Mouse (Mus musculus): ENCODE data around the gene Trim6.
"Not testable (repeated sequence)": the region's sequence is repeated elsewhere in the genome, so short reads cannot be mapped to it uniquely, and the experiment has no call there.

The Trim6 gene

DNA sequence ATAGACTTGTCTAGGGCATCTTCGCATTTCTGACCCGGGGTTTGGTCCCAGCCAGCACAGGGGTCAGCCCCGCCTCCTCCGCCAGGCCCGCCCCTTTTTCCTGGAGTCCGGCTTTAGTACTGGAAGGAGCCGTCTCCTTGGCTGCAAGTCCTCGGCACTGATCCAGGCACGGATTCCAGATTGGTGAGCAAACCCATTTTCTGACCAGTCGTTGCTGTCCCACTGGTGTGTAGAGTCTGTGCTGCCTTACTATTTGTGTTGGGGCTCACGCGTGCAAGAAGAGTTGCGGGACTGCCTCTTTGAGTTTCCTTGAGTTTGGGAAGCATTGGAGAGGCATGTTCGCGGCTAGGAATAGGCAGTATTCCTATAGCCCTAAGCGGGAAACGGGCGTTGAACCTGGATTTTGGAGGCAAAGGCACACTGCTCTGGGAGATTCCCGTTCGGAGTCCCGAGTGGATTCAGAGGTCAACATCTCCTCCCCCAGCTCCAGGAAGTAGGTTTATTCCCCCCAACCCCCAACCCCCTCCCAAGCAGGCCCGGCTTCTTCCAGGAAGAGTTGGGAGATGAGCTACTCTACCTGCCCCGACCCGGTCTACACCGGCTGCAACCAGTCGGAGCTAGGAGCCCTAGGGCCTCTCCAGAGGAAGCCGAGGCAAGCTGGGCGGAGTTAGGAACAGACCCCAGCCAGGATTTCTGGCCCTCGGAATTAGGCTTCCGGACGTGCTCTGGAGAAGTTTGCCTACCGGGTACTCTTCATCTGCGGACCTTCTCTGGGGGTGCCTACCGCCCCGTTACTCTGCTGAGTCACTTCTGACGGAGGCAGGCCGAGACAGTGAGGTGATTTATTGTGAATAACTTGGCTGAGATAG lies at the start of gene Trim6:
TSS of gene Trim6 (plus strand) at position 93 of the 869 bp plus-strand sequence.
- DNase-seq (ENCODE audit: low read depth) = peak; percentile 83

GRCm38 (mm10) chr7:104169634-104170204 lies 48.9 kb upstream of the Trim6 start:
- no peak for DNase-seq (ENCODE audit: low read depth)

DNA sequence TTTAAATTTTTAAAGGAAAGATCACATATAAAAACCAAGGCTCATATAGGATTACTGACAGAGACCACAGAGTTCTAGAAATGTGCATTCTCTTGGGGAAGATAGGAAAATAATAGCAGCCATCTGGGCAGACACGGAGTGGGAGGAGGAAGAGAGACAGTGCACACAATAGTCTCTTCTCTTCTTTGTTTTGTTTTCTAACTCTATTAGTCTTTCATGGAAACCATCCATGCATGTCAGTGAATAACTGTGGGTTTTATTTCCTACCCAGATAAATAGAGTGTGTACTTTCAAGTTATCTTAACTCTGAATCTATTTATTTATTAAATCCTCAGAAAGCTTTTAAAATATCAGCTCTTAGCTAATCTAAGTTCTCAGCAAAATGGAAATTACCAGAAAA lies 43.5 kb upstream of the Trim6 start:
- no peak for DNase-seq (ENCODE audit: low read depth)

- DNase-seq (ENCODE audit: low read depth) = no peak
Measured at GRCm38 (mm10) chr7:104178422-104179054, 40.1 kb upstream of the Trim6 start.

GRCm38 (mm10) chr7:104179074-104179473 lies 39.5 kb upstream of the Trim6 start:
- no peak for DNase-seq (ENCODE audit: low read depth)

DNA sequence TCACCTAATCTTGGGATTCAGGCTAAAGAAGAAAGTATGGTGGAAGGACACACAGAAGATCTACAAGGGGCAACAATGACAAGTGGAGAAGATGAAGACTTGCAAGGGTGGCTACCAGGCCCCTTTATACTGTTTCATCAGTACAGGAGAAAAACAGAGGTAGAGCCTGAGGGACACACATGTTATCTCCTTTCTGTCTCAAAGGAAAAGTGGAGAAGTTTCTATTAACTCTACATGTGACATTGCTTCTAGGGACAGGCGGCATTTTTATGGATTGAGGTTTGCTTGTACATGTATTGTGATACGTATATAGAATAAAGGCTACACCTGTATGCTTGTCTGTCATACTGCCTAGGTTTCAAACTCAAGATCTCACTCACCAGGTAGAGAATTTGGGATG lies 35.3 kb upstream of the Trim6 start, which contains the start of gene Olfr648:
TSS of gene Olfr648 (minus strand) at position 101 of the 400 bp plus-strand sequence.
- no peak for DNase-seq (ENCODE audit: low read depth)

DNA sequence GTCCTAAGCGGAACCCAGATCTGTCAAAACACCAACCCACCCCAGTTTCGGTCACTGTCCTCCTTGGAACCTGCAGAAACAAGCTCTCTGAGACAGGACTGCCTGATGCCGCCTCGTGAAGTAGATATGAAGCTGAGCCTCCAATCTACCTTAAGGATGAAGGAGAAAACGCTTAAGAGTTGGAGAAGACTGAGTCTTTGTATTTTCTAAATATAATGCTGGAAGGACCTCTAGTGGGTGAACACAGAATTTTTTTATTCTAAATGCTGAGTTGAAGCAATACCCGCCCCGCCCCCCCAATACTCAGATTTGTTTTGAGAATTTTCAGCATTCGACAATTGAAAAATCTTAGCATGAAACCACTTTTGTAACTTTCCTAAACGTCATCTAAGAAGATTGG lies 27.3 kb upstream of the Trim6 start:
- DNase-seq (ENCODE audit: low read depth) = no peak

DNA sequence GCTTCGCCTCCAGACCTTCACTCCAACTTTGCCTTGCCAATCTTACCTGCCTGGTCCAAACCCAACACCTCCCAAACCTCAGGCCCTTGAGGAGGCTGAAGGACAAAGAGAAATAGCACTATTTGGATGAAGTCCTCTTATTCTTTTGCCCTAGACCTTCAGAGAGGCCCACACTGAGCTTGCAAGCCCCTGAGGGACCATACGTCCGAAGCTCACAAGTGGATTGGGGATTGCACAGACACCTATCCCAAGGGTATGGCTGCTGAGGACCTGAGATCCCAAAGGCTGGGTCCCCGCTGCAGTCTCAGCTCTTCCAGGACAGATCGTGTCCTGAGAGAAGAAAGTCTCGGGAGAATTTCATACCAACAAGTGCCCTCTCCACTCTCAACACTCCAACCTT lies 22.7 kb upstream of the Trim6 start, which contains the start of gene Olfr649:
TSS of gene Olfr649 (minus strand) at position 101 of the 400 bp plus-strand sequence.
- DNase-seq (ENCODE audit: low read depth) = no peak

DNA sequence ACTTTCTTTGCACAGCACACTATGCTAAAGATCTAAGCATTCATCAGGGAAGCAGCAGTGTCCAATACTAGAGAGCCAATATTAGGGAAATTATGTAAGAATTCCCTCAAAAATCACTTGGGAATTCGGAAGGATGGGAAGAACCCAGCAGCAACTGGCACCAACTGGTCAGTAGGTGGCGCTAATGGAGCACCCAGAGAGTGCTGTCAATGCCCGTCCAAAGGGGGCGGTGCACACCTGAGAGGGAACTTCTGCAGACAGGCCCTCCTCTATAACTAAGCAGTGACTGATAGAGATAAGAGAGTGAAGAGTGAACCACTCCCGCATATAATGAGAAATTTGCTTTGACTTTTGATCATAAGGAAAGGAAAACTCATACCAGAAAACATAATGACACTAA lies 18.8 kb upstream of the Trim6 start:
- peak; percentile 84 for DNase-seq (ENCODE audit: low read depth)

GRCm38 (mm10) chr7:104206197-104206596 lies 12.4 kb upstream of the Trim6 start:
- DNase-seq (ENCODE audit: low read depth) = no peak

GRCm38 (mm10) chr7:104216011-104216535 lies 2.5 kb upstream of the Trim6 start:
- DNase-seq (ENCODE audit: low read depth) = no peak

GRCm38 (mm10) chr7:104217881-104218280 lies 712 bp upstream of the Trim6 start:
- no peak for DNase-seq (ENCODE audit: low read depth)

DNA sequence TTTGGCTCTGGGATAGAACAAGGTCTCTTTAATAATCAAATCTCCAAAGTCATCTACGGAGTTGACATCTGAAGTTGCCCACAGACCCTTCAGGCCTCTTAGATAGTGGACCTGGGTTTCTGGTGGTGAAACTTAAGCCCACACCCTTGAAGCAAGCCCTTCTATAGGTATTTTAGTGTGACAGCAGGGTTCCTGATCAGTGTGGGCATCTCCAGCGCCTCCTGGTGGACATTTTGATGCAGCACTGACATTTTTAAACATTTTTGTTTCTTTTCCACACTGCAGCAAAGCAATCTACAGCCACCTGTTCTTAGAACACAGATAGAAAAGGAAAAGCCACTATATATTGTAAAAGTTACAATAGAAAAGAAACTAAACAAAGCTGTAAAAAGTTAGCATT lies 12.6 kb downstream of the Trim6 start:
- peak; percentile 63 for DNase-seq (ENCODE audit: low read depth)

GRCm38 (mm10) chr7:104240857-104241256 lies 22.3 kb downstream of the Trim6 start:
- no peak for DNase-seq (ENCODE audit: low read depth)

- peak; percentile 1 for DNase-seq (ENCODE audit: low read depth)
Measured at GRCm38 (mm10) chr7:104243616-104244015, 25.0 kb downstream of the Trim6 start.

DNA sequence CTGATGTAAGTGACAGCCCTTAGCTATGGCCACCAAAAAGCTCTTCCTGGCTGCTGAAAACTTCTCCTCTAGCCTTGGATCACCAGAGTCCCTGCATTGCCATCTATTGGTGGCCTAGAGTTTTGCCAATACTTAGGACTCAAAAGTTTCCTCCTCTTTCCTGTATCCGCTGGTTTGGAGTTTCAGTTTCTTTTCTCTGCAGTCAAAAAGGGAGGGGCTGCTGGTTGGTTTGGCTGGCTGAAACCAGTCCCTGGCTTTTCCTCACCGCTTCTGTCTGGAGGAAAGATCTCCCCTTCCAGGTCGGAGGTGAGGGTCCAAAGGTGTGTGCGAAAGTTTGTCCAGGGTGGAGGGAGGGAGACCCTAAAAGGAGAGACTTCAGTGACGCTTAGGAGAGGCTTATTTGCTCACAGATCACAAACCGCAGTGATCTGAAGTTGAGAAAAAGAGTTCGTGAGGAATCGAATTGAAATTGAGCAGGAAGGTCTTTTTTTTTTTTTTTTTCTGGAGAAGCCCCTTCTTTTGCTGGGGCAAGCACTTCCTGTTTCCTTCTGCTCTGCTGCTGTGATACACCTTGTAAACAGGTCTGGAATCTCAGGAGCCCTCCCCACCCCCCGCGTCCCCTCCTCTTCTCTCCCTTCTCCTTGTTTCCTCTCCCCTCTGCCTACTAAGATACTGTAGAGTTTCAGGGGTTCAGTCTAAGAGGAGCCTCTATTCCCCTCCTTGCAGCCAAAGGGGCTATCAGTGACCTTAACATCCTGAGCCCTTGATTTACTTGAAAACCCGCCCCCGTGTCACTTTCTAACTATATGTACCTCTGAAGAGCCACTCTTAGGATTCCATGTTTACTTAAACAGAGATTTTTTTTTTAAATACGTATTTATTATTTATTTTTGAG lies 25.9 kb downstream of the Trim6 start, which contains the start of gene Trim34a:
TSS of gene Trim34a (plus strand) at position 171 of the 895 bp plus-strand sequence.
- peak; percentile 84 for DNase-seq (ENCODE audit: low read depth)

GRCm38 (mm10) chr7:104260380-104260779 lies 41.8 kb downstream of the Trim6 start:
- not testable (repeated sequence) for DNase-seq (ENCODE audit: low read depth)

- DNase-seq (ENCODE audit: low read depth) = not testable (repeated sequence)
Measured at GRCm38 (mm10) chr7:104265335-104265734, 46.7 kb downstream of the Trim6 start.

GRCm38 (mm10) chr7:104279361-104279760 lies 60.8 kb downstream of the Trim6 start:
- not testable (repeated sequence) for DNase-seq (ENCODE audit: low read depth)

All from NIH3T3 (cell line).